24 mouse cellular contexts compared by ENCODE assay signal in the genomic region with DNA sequence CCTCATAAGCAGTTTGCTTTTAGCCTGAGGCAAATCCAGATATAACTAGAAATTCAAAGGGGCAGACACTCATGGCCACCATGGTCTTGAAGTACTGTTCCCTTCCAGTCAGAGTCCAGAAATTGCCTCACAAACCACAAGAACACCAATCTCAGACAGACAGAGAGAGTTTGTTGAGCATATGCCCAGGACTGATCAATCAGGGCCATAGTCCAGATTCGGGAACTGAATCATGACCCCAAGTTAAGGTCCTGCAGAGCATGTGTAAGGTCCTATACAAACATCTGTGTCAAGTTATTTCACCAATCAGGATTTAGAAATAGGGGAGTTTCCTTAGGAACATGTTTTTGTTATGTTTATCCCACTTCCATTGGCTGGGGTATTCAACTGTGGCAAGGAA.
"Had no signal": no experiment of that assay in that cellular context is flagged by ENCODE, and none has a peak within 500 bp of the region (broad histone marks: within the 10 kb centered on the region; RNA-seq: fewer than 3 reads in every experiment).

No protein-coding gene starts in this region.

- H3K36me3 ChIP-seq: heart, embryonic 12.5 days; hindbrain, embryonic 10.5 days; hindbrain, embryonic 12.5 days; intestine, embryonic 15.5 days; limb, embryonic 10.5 days; limb, embryonic 12.5 days; liver, embryonic 13.5 days had no signal

- H3K27me3 ChIP-seq: hindbrain, embryonic 12.5 days; intestine, embryonic 15.5 days; limb, embryonic 12.5 days; liver, embryonic 13.5 days had no signal

- H3K9ac ChIP-seq: heart, embryonic 12.5 days; hindbrain, embryonic 12.5 days; hindbrain, embryonic 14.5 days; intestine, embryonic 15.5 days; limb, embryonic 12.5 days; liver, embryonic 13.5 days had no signal

- H3K4me2 ChIP-seq: heart, embryonic 12.5 days; hindbrain, embryonic 12.5 days; hindbrain, embryonic 14.5 days; intestine, embryonic 15.5 days; limb, embryonic 12.5 days; liver, embryonic 13.5 days had no signal

- H3K4me3 ChIP-seq: gastrocnemius, adult 2 months; heart, adult 2 months; heart, embryonic 12.5 days; hindbrain, embryonic 10.5 days; hindbrain, embryonic 12.5 days; intestine, embryonic 15.5 days; layer of hippocampus, adult 2 months; left cerebral cortex, adult 2 months; limb, embryonic 10.5 days; limb, embryonic 12.5 days; liver, embryonic 13.5 days had no signal

- H3K27ac ChIP-seq: heart, adult 2 months; hindbrain, embryonic 10.5 days; hindbrain, embryonic 12.5 days; hindbrain, embryonic 14.5 days; intestine, embryonic 15.5 days; layer of hippocampus, adult 2 months; left cerebral cortex, adult 2 months; limb, embryonic 10.5 days; limb, embryonic 12.5 days; liver, embryonic 13.5 days had no signal

- H3K4me1 ChIP-seq: heart, embryonic 12.5 days; hindbrain, embryonic 10.5 days; hindbrain, embryonic 12.5 days; intestine, embryonic 15.5 days; limb, embryonic 10.5 days; limb, embryonic 12.5 days; liver, embryonic 13.5 days had no signal

- H3K9me3 ChIP-seq: heart, embryonic 12.5 days; hindbrain, embryonic 10.5 days; hindbrain, embryonic 12.5 days; intestine, embryonic 15.5 days; limb, embryonic 10.5 days; limb, embryonic 12.5 days; liver, embryonic 13.5 days had no signal

- DNase-seq: gastrocnemius, postnatal 10 days; gastrocnemius, postnatal 25 days; heart, adult 2 months; heart, postnatal 10 days; heart, postnatal 4 days; kidney, adult 18-20 months; kidney, adult 8-10 months; kidney, postnatal 10 days; kidney, postnatal 25 days; kidney, postnatal 4 days; liver, embryonic 13.5 days had no signal

- ATAC-seq: hindbrain, embryonic 16.5 days; inflammation-experienced regulatory T-cells, adult 6 months; intestine, embryonic 15.5 days; intestine, postnatal 0 days had no signal
